Mouse (Mus musculus) C2C12 (cell line): ENCODE results near the gene Gm37419.

ENCODE experiments used
- CTCF ChIP-seq: IDR thresholded peaks from one replicate; pipeline ENCODE4 v1.5.1; 2011; ENCODE audit not compliant: control insufficient read depth, insufficient read depth, insufficient read length
- MYOG ChIP-seq: IDR thresholded peaks from one replicate; pipeline ENCODE4 v1.6.1; 2011; ENCODE audit not compliant: control insufficient read depth, insufficient read length; ENCODE audit errors: extremely low read depth
- USF1 ChIP-seq: IDR thresholded peaks from one replicate; pipeline ENCODE4 v1.6.1; 2011; ENCODE audit warnings: low read depth, mild to moderate bottlenecking, control low read depth, moderate library complexity

GRCm38 (mm10) chr16:23969919-23970318 is 18.4 kb upstream of the Gm37419 start:
- TF ChIP-seq MYOG (no peak), USF1 (no peak), CTCF (no peak)
